Mouse (Mus musculus) NIH3T3 (cell line): Measurements from ENCODE around the gene Trpm4.
"Not testable (repeated sequence)": the region's sequence is repeated elsewhere in the genome, so short reads cannot be mapped to it uniquely, and the experiment has no call there.

Experiments
- DNase-seq: peaks from one replicate; pipeline ENCODE4 v3.0.0-alpha.2; 2012; ENCODE audit warnings: low read depth

Gene Trpm4

GRCm38 (mm10) chr7:45333431-45333982 is at the start of gene Trpm4:
Gene Trpm4 (minus strand): TSS chr7:45333780.
- peak; percentile 90 for DNase-seq

GRCm38 (mm10) chr7:45376057-45376456 is 42.5 kb upstream of the Trpm4 start:
- DNase-seq = no peak

- DNase-seq = no peak
Observed at GRCm38 (mm10) chr7:45374620-45375019, 41.0 kb upstream of the Trpm4 start.

GRCm38 (mm10) chr7:45372371-45372770 is 38.8 kb upstream of the Trpm4 start:
- no peak for DNase-seq

GRCm38 (mm10) chr7:45370475-45371311 is 37.1 kb upstream of the Trpm4 start, which contains the start of gene Lin7b:
Gene Lin7b (minus strand): TSS chr7:45370583.
- DNase-seq = peak; percentile 28

GRCm38 (mm10) chr7:45369836-45370474 is 36.4 kb upstream of the Trpm4 start:
- no peak for DNase-seq

- DNase-seq = no peak
Observed at GRCm38 (mm10) chr7:45369022-45369745, 35.6 kb upstream of the Trpm4 start.

- DNase-seq = no peak
Observed at GRCm38 (mm10) chr7:45368178-45368577, 34.6 kb upstream of the Trpm4 start.

- peak; percentile 98 for DNase-seq
Observed at GRCm38 (mm10) chr7:45367020-45367880, 33.7 kb upstream of the Trpm4 start.

- DNase-seq = no peak
Observed at GRCm38 (mm10) chr7:45366652-45367019, 33.1 kb upstream of the Trpm4 start, which contains the start of gene Ppfia3. Gene Ppfia3 (minus strand): TSS chr7:45367019.

GRCm38 (mm10) chr7:45365742-45366651 is 32.4 kb upstream of the Trpm4 start:
- DNase-seq = peak; percentile 85

- DNase-seq = no peak
Observed at GRCm38 (mm10) chr7:45363983-45364382, 30.4 kb upstream of the Trpm4 start.

- DNase-seq = peak; percentile 49
Observed at GRCm38 (mm10) chr7:45362801-45363200, 29.2 kb upstream of the Trpm4 start.

- no peak for DNase-seq
Observed at GRCm38 (mm10) chr7:45361243-45361804, 27.7 kb upstream of the Trpm4 start.

GRCm38 (mm10) chr7:45360404-45361125 is 27.0 kb upstream of the Trpm4 start:
- DNase-seq = no peak

- not testable (repeated sequence) for DNase-seq
Observed at GRCm38 (mm10) chr7:45359081-45359480, 25.5 kb upstream of the Trpm4 start.

- no peak for DNase-seq
Observed at GRCm38 (mm10) chr7:45356087-45356486, 22.5 kb upstream of the Trpm4 start.

GRCm38 (mm10) chr7:45355318-45356020 is 21.9 kb upstream of the Trpm4 start:
- no peak for DNase-seq

GRCm38 (mm10) chr7:45353041-45353440 is 19.5 kb upstream of the Trpm4 start:
- DNase-seq = no peak
